Mouse (Mus musculus): Measurements from ENCODE around the gene Podxl.

Podxl gene

DNA sequence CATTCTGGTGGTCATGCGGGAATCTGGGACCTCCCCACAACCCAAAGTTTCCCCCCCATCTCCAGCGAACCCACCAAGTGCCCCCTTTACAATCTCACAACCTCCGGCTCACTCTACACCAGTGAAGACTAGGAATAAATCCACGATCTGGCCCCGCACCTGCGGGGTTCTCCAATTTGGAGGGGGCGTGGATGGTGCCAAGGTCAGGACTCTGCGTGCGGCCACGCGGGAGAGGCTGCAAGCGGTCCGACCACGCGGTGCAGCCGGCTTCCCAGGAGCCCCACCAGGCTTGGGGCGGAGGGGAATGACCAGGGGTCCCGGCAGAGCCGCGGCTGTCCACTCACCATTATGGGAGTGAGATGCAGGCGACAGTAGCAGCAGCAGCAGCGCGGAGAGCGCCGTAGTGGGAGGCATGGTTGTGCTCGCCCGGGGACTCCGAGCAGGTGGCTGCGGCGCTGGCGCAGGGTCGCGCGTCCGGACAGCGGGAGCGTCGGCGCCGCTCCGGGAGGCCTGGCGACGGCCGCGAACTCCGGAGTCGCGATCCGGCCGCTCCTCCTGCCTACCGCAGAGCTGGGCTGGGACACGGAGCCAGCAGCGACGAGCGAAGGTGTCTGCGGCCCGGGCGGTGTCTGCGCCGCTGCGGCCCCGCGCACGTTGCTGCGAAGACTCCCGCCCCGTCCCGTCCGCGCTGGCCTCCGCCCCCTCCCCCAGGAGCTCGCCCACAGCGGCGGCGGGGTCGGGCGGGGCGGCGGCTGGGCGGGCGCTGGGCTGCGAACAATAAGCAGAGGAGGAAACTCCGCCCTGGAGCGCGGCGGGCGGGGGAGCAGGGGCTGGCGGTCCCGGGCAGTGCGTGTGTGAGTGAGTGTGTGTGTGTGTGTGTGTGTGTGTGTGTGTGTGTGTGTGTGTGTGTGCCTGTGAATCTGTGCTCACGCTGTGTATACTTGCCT is at the start of gene Podxl:
Podxl (minus strand) TSS at position 747 of the 947 bp plus-strand sequence.
- DNase-seq (ENCODE audit: extremely low read depth, insufficient read length, low spot score), result peak; percentile 85

DNA sequence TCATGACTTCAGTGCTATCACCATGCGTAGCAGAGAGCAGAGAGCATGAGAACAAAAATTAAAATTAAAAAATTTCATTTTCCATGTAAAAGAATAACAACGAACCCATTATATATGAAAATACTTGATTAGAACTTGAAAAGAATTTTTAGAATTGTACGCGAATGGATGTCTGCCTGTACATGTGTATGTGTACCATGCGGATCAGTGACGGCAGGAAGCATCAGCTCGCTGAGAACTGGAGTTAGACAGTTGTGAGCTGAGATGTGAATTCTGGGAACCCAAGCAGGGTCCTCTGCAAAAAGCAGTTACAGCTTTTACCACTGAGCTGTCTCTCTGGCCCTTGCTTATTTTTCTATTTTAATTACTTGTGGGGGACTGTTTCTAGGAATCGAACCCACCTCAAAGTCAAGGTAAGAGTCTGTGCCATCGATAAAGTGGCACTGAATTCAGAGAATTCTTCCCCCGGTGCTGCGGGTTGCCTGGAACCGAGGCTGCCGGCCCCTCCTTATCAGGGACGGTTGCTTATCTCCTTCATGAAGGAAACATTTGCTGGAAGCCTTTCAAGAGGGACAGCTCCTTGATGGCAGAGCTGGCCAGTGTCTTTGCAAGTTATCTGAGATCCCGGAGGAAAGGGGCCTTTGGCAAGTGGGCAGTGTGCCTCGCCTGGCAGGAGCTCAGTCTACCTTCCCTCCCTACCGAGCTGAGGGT is 48.9 kb upstream of the Podxl start:
- no peak for DNase-seq (ENCODE audit: extremely low read depth, insufficient read length, low spot score)

GRCm38 (mm10) chr6:31606429-31606828 is 42.6 kb upstream of the Podxl start:
- no peak for DNase-seq (ENCODE audit: extremely low read depth, insufficient read length, low spot score)

- DNase-seq (ENCODE audit: extremely low read depth, insufficient read length, low spot score), result no peak
Measured at GRCm38 (mm10) chr6:31604629-31605265, 41.0 kb upstream of the Podxl start.

DNA sequence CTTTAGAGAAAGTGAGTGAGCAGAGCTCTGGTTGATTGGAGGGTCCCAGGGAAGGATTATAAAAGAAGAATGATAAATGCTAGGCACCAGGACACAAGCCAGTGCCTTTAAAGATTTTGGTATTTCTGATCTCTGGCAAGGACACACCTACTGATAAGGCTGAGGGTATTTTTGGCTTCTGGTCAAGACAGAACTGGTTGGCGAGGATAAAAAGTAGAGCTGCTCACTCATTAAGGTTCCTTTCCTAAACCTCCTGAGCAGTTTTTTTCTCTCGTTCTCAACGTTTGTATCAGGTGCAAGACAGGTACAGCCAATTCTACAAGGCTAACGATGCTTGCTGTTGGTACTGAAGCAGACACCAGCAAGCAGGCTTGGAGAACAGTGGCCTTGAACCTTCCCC is 38.7 kb upstream of the Podxl start:
- no peak for DNase-seq (ENCODE audit: extremely low read depth, insufficient read length, low spot score)

- no peak for DNase-seq (ENCODE audit: extremely low read depth, insufficient read length, low spot score)
Measured at GRCm38 (mm10) chr6:31601131-31601530, 37.4 kb upstream of the Podxl start.

- peak; percentile 9 for DNase-seq (ENCODE audit: extremely low read depth, insufficient read length, low spot score)
Measured at GRCm38 (mm10) chr6:31599863-31600262, 36.1 kb upstream of the Podxl start.

- DNase-seq (ENCODE audit: extremely low read depth, insufficient read length, low spot score), result no peak
Measured at GRCm38 (mm10) chr6:31598349-31598911, 34.6 kb upstream of the Podxl start.

DNA sequence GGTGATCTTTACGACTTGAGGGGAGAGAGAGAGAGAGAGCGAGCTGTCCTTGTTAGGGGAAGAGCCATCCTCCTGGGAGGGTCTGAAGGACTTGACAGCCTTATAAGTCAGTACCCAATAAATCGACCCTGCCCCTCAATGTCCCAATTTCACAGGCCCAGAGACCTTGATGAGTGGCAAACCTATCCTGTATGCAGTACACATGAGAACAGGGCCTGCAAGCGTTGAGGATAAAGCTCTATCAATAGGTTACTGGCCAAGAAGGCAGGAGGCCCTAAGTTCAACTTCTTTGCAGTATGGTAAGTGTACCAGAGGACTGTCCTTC is 33.3 kb upstream of the Podxl start:
- no peak for DNase-seq (ENCODE audit: extremely low read depth, insufficient read length, low spot score)

DNA sequence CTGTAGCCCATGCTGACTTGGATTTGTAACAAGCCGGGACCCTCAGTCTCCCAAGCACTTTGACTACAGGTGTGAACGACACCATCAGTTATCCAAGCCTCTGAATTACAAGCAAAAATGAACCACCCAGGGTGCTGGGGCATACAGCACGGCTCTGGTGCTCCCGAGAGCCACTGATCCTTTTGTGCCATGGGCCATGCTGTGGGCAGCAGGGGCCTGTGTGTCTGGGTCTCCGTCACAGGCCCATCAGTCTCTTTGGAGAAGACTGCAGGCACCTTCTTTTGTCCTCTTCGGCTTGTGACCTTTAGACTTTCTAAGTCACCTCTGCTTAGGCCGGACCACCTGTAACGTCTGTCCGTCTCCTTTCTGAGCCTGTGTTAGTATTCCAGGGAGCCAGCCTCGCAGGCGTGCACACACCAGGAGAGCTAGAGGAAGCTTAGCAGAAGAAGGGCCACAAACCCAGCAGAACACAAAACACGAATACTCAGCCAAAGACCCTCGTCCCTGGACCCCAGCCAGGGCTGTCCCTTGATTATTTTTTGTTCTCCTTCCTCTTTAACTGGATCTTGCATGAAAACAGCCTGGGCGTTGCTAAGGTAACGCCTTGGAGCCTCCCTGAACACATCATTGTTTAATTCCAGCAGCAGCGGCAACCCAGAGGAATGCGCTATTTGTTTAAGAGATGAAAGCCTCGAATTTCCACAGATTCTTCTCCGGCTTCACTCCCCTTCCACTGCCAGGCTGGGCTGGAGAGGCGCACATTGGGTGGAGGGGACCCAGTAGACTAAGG is 32.8 kb upstream of the Podxl start:
- DNase-seq (ENCODE audit: extremely low read depth, insufficient read length, low spot score), result no peak

GRCm38 (mm10) chr6:31592579-31593238 is 28.9 kb upstream of the Podxl start:
- no peak for DNase-seq (ENCODE audit: extremely low read depth, insufficient read length, low spot score)

- no peak for DNase-seq (ENCODE audit: extremely low read depth, insufficient read length, low spot score)
Measured at GRCm38 (mm10) chr6:31592128-31592527, 28.3 kb upstream of the Podxl start.

- no peak for DNase-seq (ENCODE audit: extremely low read depth, insufficient read length, low spot score)
Measured at GRCm38 (mm10) chr6:31591676-31592075, 27.9 kb upstream of the Podxl start.

DNA sequence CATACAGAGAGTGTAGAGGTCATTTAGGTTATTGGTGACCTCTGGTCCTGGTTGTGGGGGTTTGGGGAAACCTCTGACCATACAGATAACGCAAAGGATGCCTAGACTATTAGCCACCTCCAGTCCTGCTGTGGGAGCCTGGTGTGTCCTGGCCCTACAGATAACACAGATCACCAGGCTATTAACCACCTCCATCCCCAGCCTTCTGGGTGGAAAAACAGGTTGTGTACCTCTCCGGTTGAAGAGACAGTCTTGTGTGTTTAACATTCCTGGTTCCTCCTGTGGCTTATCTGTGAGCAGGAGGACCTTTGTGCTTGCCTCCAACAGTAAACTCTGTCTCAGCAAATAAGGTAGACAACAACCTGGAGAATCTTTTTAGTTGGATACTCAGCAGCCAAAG is 27.0 kb upstream of the Podxl start:
- no peak for DNase-seq (ENCODE audit: extremely low read depth, insufficient read length, low spot score)

DNA sequence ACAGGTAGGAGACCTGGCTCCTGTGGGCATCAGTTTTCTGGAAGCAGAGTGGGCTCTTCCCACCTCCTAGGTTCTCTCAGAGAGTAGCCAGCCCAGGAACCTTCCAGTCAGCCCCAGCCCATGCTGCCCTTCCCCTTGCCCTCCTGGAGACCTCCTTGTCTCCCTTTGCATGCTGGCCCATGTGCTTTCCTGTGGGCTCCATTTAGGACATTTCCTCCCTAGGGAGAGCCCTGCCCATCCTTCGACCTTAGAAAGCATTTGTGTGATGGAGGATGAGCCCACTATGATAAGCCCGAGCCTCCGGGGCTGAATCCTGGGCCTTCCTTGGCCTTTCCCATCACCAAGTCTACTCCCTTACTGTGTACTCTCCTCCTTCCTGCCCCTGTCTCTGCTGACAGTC is 25.5 kb upstream of the Podxl start:
- no peak for DNase-seq (ENCODE audit: extremely low read depth, insufficient read length, low spot score)

DNA sequence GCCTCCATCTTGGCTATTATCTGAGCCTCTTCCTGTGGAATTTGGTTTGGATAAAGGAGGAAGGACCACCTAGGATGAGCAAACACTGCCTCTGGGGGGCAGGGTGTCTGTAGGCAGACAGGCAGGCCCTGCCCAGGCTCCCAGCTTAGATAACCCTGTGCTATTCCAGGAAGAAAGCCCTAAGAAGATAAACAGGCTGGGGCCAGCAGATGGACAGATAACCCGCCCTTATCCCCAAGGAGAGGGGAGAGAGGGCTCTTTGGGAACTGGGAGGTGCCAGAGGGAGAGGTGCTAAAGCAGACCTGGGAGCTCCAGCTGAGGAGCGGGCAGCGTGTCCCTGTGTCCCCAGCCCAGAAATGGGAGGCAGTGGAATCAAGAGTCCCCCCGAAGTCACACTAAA is 23.9 kb upstream of the Podxl start:
- DNase-seq (ENCODE audit: extremely low read depth, insufficient read length, low spot score), result no peak

- DNase-seq (ENCODE audit: extremely low read depth, insufficient read length, low spot score), result no peak
Measured at GRCm38 (mm10) chr6:31586127-31586526, 22.3 kb upstream of the Podxl start.

GRCm38 (mm10) chr6:31576151-31576550 is 12.4 kb upstream of the Podxl start:
- no peak for DNase-seq (ENCODE audit: extremely low read depth, insufficient read length, low spot score)

DNA sequence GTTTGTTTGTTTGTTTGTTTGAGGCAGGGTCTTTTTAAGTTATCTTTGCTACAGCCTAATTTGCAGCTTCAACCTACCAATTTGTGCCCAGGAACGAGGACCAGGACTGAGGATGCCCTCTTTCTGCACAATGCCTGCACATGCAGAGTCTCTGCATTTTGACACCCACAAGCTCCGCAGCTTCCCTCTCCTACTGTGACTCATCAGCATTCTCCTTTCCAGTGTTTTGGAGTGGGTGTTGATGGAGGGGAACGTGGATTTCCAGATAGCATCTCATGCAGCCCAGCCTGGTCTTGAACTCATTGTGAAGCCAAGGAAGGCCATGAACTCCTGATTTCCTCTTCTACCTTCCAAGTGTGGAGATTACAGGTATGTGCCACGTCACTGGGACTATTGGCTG is 11.3 kb upstream of the Podxl start:
- DNase-seq (ENCODE audit: extremely low read depth, insufficient read length, low spot score), result no peak

GRCm38 (mm10) chr6:31571459-31571858 is 7.7 kb upstream of the Podxl start:
- DNase-seq (ENCODE audit: extremely low read depth, insufficient read length, low spot score), result no peak
